Mouse (Mus musculus) midbrain, embryonic 16.5 days (tissue): Measurements from ENCODE around the gene Galnt10. TPM values are rescaled to one million over a fixed set of nuclear protein-coding genes. Genes with fewer than 3 reads are reported as not detected.

ENCODE experiments used
- ATAC-seq: fragments of 200-750 bp; cut with Nextera tagmentation; 2 replicates; pipeline ENCODE4 v1.8.0; 2017; ENCODE audit warnings: moderate TSS enrichment
- H3K27ac ChIP-seq: fragments of 300-500 bp; sonication (generic); 2 replicates; pipeline ENCODE4 v1.5.1; 2014; ENCODE audit warnings: mild to moderate bottlenecking, low read length, mixed read lengths
- H3K27me3 ChIP-seq: fragments of 300-500 bp; sonication (generic); 2 replicates; pipeline ENCODE4 v1.6.1; 2014; ENCODE audit warnings: low read depth, low read length, mixed read lengths; ENCODE audit not compliant: control insufficient read depth, insufficient read depth
- H3K36me3 ChIP-seq: fragments of 300-500 bp; sonication (generic); 2 replicates; pipeline ENCODE4 v1.6.1; 2014; ENCODE audit warnings: mild to moderate bottlenecking, low read length, moderate library complexity, mixed read lengths; ENCODE audit not compliant: control insufficient read depth, insufficient read depth
- H3K4me1 ChIP-seq: fragments of 300-500 bp; sonication (generic); 2 replicates; pipeline ENCODE4 v1.6.1; 2014; ENCODE audit warnings: mild to moderate bottlenecking, low read length, mixed read lengths; ENCODE audit not compliant: control insufficient read depth, insufficient read depth
- H3K4me2 ChIP-seq: fragments of 300-500 bp; sonication (generic); 2 replicates; pipeline ENCODE4 v1.6.1; 2014; ENCODE audit warnings: mild to moderate bottlenecking, low read length, mixed read lengths
- H3K4me3 ChIP-seq: fragments of 300-500 bp; sonication (generic); 2 replicates; pipeline ENCODE4 v1.5.1; 2014; ENCODE audit warnings: low read depth, mild to moderate bottlenecking, low read length, moderate library complexity, mixed read lengths
- H3K9ac ChIP-seq: fragments of 300-500 bp; sonication (generic); 2 replicates; pipeline ENCODE4 v1.6.1; 2014; ENCODE audit warnings: low read depth, low read length, mixed read lengths
- H3K9me3 ChIP-seq: fragments of 300-500 bp; sonication (generic); replicated peaks from 2 replicates; pipeline ENCODE4 v1.6.1; 2014; ENCODE audit warnings: mild to moderate bottlenecking, low read length, mixed read lengths; ENCODE audit not compliant: control insufficient read depth, poor library complexity, severe bottlenecking
- WGBS: fragments of 180-500 bp; shearing (Covaris S2); extraction: QIAGEN DNeasy Blood & Tissue Kit; methylation state at CpG from one replicate; pipeline ENCODE4 v1.1.7; 2014; 5-methylcytosine and 5-hydroxymethylcytosine counted together
- polyA plus RNA-seq: library from polyadenylated mRNA; unstranded; fragments of >200 nt; fragmentation: Nextera tagmentation; extraction: Ambion mirVana; gene quantifications from 2 replicates; pipeline ENCODE4 v1.2.1, GENCODE M21; 2015

Gene Galnt10
- polyA plus RNA-seq, 1 experiment from 2014 or later: 14.8 TPM

DNA sequence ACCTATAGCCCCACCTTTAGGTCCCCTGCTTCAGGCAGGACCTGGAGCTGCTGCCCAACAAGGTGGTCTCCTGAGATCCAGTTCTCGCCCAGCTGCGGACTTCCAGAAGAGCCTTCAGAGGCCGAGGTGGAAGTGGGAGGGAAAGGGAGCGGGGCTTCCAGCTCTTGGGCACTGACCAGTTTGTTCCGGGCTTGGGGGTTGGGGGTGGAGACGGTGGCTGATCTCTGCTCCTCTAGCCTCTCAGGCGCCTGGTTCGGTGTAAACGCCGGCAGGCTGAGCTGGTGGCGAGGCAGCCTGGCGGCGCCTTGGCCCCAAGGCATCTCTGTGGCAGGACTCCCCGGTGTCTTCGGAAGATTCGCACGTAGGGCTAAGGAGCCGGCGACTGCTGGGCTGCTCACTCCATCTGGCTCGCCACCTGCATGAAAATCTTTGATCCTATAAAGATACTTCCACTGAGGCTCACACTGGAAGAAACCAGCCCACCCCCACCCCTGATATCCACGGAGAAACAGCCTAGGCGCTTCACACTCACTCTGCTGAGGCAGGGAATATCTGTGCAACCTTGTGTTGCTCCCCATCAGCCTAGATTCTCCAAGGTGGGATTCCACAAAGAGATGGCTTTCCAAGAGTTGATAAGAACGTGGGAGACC is 187.4 kb downstream of the Galnt10 start, which contains the start of gene Hand1:
Hand1 (minus strand) TSS at position 267 of the 650 bp plus-strand sequence.
- no peak within 1 kb of the TSS for H3K27ac ChIP-seq

DNA sequence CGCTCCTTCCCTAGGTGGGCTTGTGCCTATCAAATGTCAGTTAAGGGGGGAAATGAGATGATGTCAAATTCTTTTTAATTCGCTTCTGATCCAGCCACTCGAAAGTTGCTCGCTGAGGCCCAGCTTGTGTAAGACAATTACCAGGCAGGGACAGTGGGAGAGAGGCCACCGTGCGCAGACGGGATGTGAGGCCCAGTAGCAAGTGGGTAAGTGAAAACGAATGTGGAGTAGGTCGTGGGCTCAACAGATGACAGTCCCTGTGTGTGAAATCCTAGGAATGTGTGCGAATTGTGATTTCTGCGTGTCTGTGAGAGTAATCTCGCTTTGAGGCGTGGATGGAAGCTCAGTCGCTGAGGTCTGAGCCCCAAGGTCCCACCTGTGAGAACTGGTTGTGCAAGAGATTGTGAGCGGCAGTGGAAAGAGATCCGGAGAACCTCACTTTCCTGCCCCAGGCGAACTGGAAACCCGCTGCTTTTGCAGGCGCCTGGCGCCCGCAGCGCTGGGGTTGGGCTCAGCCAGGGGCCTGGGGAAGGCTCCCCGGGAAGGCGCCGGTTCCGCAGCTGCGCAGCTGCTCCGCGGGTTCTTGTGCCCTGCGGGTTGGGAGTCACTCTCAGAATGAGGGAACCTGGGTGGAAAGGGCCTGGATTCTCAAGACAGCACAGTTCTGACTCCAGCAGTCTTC is 188.2 kb downstream of the Galnt10 start:
- 2% methylated on average over 30 of the region's 30 CpGs for WGBS
- H3K27ac ChIP-seq: no peak overlapping the region
- no peak for ATAC-seq
- no peak overlapping the region for H3K9ac ChIP-seq
- peaks cover 76% of the 10 kb centered on the region for H3K27me3 ChIP-seq
- H3K4me3 ChIP-seq: no peak overlapping the region
- no peaks in the 10 kb centered on the region for H3K9me3 ChIP-seq
- no peak overlapping the region for H3K4me2 ChIP-seq
- no peaks in the 10 kb centered on the region for H3K36me3 ChIP-seq
- H3K4me1 ChIP-seq: peaks cover 5% of the 10 kb centered on the region

More for the DNA sequence above, 187.4 kb downstream of the Galnt10 start, which contains the start of gene Hand1:
- H3K9ac ChIP-seq: no peak within 1 kb of the TSS
- H3K4me1 ChIP-seq: peaks cover 9% of the 10 kb centered on the region
- no peaks in the 10 kb centered on the region for H3K9me3 ChIP-seq
- no peak for ATAC-seq
- H3K4me3 ChIP-seq: no peak within 1 kb of the TSS
- WGBS: 4% methylated on average over 23 of the region's 23 CpGs
- no peak within 1 kb of the TSS for H3K4me2 ChIP-seq
- H3K36me3 ChIP-seq: no peaks in the 10 kb centered on the region
- peaks cover 72% of the 10 kb centered on the region for H3K27me3 ChIP-seq

DNA sequence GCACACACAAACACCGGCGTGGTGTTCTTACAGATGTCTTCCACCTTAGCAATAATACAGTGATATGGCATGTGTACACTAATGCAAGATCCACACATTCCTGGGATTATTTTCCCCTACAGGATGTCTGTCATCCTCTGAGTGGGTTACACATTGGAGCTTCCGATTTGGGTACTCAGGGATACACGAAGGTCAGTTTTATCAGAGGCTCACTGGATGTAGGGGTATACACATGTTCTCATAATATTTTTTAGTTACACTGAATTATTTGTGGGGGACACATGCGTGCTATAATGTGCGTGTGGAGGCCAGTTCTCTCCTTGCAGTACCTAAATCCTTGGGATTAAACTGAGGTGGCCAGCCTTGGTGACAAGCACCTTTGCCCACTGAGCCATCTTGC is 188.8 kb downstream of the Galnt10 start:
- Histone ChIP-seq H3K27ac (no peak overlapping the region), H3K4me3 (no peak overlapping the region), H3K4me1 (peaks cover 5% of the 10 kb centered on the region), H3K27me3 (peaks cover 80% of the 10 kb centered on the region), H3K9me3 (no peaks in the 10 kb centered on the region), H3K9ac (no peak overlapping the region), H3K4me2 (no peak overlapping the region), H3K36me3 (no peaks in the 10 kb centered on the region)
- ATAC-seq: no peak
- WGBS: 7% methylated on average over 6 of the region's 6 CpGs

DNA sequence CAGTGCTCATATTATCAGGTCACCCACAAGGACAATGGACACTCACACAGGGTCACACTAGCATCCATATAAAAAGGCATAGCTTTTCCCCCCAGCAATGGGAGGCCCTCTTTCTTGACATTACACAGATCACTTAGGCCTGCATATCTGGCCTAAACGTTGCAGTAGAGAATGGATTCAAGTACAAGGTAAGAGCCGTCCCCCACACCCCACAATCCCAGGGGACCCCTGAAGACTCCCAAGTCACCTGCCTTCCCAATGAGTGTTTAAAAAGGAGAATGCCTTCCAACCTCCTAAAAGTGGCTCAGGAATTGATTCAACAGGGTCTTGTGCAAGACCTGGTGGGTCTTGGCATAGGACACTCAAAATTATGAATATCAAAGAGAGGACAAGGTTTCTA is 190.1 kb downstream of the Galnt10 start:
- Histone ChIP-seq H3K4me2 (no peak overlapping the region), H3K4me3 (no peak overlapping the region), H3K27ac (no peak overlapping the region), H3K9me3 (no peaks in the 10 kb centered on the region), H3K36me3 (no peaks in the 10 kb centered on the region), H3K9ac (no peak overlapping the region), H3K4me1 (peaks cover 5% of the 10 kb centered on the region), H3K27me3 (peaks cover 85% of the 10 kb centered on the region)
- ATAC-seq: no peak
- 13% methylated on average over 2 of the region's 2 CpGs for WGBS

DNA sequence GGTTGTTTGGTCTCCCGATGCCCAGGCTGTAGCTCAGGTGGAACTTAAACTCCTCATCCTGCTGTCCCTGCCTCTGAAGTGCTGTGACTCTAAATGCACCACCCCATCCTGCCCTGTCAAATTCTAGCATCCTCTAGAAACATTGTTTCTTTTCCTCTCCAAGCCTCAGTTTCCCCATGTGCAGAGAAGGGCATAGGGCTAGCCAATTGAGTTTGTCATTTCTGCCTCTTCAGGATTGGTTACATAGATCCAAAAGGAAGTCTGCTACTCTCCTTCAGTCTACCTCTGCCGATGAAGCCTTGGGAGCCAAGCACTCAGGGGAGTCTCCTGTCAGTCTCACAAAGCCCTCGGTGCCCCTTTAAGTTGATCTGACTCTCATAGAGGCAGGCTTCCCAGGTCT is 190.7 kb downstream of the Galnt10 start:
- no peak for ATAC-seq
- no peak overlapping the region for H3K9ac ChIP-seq
- no peaks in the 10 kb centered on the region for H3K9me3 ChIP-seq
- 8% methylated on average over 3 of the region's 3 CpGs for WGBS
- H3K4me1 ChIP-seq: peaks cover 5% of the 10 kb centered on the region
- H3K27me3 ChIP-seq: peaks cover 83% of the 10 kb centered on the region
- H3K27ac ChIP-seq: no peak overlapping the region
- H3K4me2 ChIP-seq: no peak overlapping the region
- H3K4me3 ChIP-seq: no peak overlapping the region
- H3K36me3 ChIP-seq: no peaks in the 10 kb centered on the region

DNA sequence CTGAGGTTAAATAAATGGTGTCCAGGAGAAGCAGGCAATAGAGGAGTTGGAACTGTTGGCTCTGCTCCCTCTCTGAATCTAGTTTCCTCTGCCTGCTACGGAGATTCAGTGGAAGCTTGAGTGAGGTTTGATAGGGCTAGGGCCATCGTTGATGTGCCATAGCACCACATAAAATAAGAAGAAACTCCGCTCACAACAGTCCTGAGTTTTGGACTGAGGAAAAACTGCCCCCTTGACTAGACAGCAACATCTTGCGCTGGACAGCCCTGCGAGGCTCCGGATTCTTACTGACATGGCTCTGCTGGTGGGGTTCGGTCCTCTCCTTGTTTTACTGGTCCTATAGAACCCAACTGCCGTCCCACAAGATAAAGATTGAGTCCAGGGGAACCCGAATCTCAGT is 191.2 kb downstream of the Galnt10 start:
- WGBS: 5% methylated on average over 9 of the region's 9 CpGs
- no peak overlapping the region; the same call in 1 of the 2 replicates for H3K4me2 ChIP-seq
- no peaks in the 10 kb centered on the region for H3K36me3 ChIP-seq
- peaks cover 79% of the 10 kb centered on the region for H3K27me3 ChIP-seq
- no peak overlapping the region for H3K9ac ChIP-seq
- no peak for ATAC-seq
- no peak overlapping the region for H3K4me3 ChIP-seq
- H3K4me1 ChIP-seq: peaks cover 5% of the 10 kb centered on the region
- H3K9me3 ChIP-seq: no peaks in the 10 kb centered on the region
- H3K27ac ChIP-seq: no peak overlapping the region

Other genes with a start within 250 kb of the Galnt10 start
- gene Fam114a2, start 126.8 kb upstream of the Galnt10 start, polyA plus RNA-seq: 77.4 and 88.9 TPM in 2 replicates
- 63.8 and 64.3 TPM in 2 replicates for gene Mfap3, start 126.8 kb upstream of the Galnt10 start, polyA plus RNA-seq
- gene Sap30l, start 156.2 kb downstream of the Galnt10 start, polyA plus RNA-seq: 5.6 and 5.9 TPM in 2 replicates
- not detected in 2 replicates for gene Hand1, start 187.4 kb downstream of the Galnt10 start, polyA plus RNA-seq